Mouse (Mus musculus): ENCODE measurements around the gene Ikzf1. TPM values are rescaled to one million over a fixed set of nuclear protein-coding genes. Genes with fewer than 3 reads are reported as not detected.

Gene Ikzf1
- total and polyA plus RNA-seq, 2 experiments = 1.2 to 3.3 TPM

GRCm38 (mm10) chr11:11695211-11695887, 10.5 kb downstream of the Ikzf1 start:
- Histone ChIP-seq H3K27ac (replicated peaks; ENCODE audit: insufficient read depth, low read depth, low read length) (no peak overlapping the region), H3K79me2 (ENCODE audit: control insufficient read depth, insufficient read depth, low read length) (no peaks in the 10 kb centered on the region), H3K27me3 (ENCODE audit: control insufficient read depth, insufficient read depth, low read length) (peaks cover 2% of the 10 kb centered on the region; the same call in 1 of the 2 replicates), H3K4me1 (ENCODE audit: control insufficient read depth, insufficient read depth, low read length) (no peaks in the 10 kb centered on the region), H3K4me3 (ENCODE audit: insufficient read depth, low read depth, low read length) (no peak overlapping the region), H3K9ac (ENCODE audit: low read depth, low read length) (no peak overlapping the region), H3K36me3 (ENCODE audit: control insufficient read depth, insufficient read depth, low read length) (no peaks in the 10 kb centered on the region)
- no peak for DNase-seq (ENCODE audit: extremely low read depth, low read depth, low spot score)
- no peak for TF ChIP-seq POLR2A (IDR thresholded peaks at IDR 0.05; ENCODE audit: extremely low read depth, insufficient read depth, low read length)
- TF ChIP-seq CTCF (IDR thresholded peaks at IDR 0.05; ENCODE audit: low read depth, low read length) = no peak
- WGBS = 53% methylated on average over 6 of the region's 6 CpGs

- TF ChIP-seq POLR2A (IDR thresholded peaks at IDR 0.05; ENCODE audit: extremely low read depth, insufficient read depth, low read length) (no peak), CTCF (IDR thresholded peaks at IDR 0.05; ENCODE audit: low read depth, low read length) (no peak)
- no peaks in the 10 kb centered on the region for H3K36me3 ChIP-seq (ENCODE audit: control insufficient read depth, insufficient read depth, low read length)
These were observed 11.1 kb downstream of the Ikzf1 start for GRCm38 (mm10) chr11:11695907-11696306.

GRCm38 (mm10) chr11:11696814-11697213, 12.0 kb downstream of the Ikzf1 start:
- DNase-seq (ENCODE audit: extremely low read depth, low read depth, low spot score) = no peak
- Histone ChIP-seq H3K36me3 (ENCODE audit: control insufficient read depth, insufficient read depth, low read length) (no peaks in the 10 kb centered on the region), H3K79me2 (ENCODE audit: control insufficient read depth, insufficient read depth, low read length) (no peaks in the 10 kb centered on the region), H3K4me1 (ENCODE audit: control insufficient read depth, insufficient read depth, low read length) (no peaks in the 10 kb centered on the region), H3K4me3 (ENCODE audit: insufficient read depth, low read depth, low read length) (no peak overlapping the region), H3K27ac (replicated peaks; ENCODE audit: insufficient read depth, low read depth, low read length) (no peak overlapping the region), H3K27me3 (ENCODE audit: control insufficient read depth, insufficient read depth, low read length) (peaks cover 2% of the 10 kb centered on the region; the same call in 1 of the 2 replicates), H3K9ac (ENCODE audit: low read depth, low read length) (no peak overlapping the region)
- 60% methylated on average over 3 of the region's 3 CpGs for WGBS
- TF ChIP-seq CTCF (IDR thresholded peaks at IDR 0.05; ENCODE audit: low read depth, low read length) (no peak), POLR2A (IDR thresholded peaks at IDR 0.05; ENCODE audit: extremely low read depth, insufficient read depth, low read length) (no peak)

More at GRCm38 (mm10) chr11:11695907-11696306, 11.1 kb downstream of the Ikzf1 start:
- no peaks in the 10 kb centered on the region for H3K4me1 ChIP-seq (ENCODE audit: control insufficient read depth, insufficient read depth, low read length)
- H3K79me2 ChIP-seq (ENCODE audit: control insufficient read depth, insufficient read depth, low read length) = no peaks in the 10 kb centered on the region
- peaks cover 2% of the 10 kb centered on the region; the same call in 1 of the 2 replicates for H3K27me3 ChIP-seq (ENCODE audit: control insufficient read depth, insufficient read depth, low read length)
- no peak for DNase-seq (ENCODE audit: extremely low read depth, low read depth, low spot score)
- WGBS = 72% methylated on average over 4 of the region's 4 CpGs
- H3K4me3 ChIP-seq (ENCODE audit: insufficient read depth, low read depth, low read length) = no peak overlapping the region
- H3K27ac ChIP-seq (replicated peaks; ENCODE audit: insufficient read depth, low read depth, low read length) = no peak overlapping the region
- no peak overlapping the region for H3K9ac ChIP-seq (ENCODE audit: low read depth, low read length)

- Histone ChIP-seq H3K27me3 (ENCODE audit: control insufficient read depth, insufficient read depth, low read length) (no peaks in the 10 kb centered on the region), H3K27ac (replicated peaks; ENCODE audit: insufficient read depth, low read depth, low read length) (no peak overlapping the region), H3K79me2 (ENCODE audit: control insufficient read depth, insufficient read depth, low read length) (no peaks in the 10 kb centered on the region), H3K36me3 (ENCODE audit: control insufficient read depth, insufficient read depth, low read length) (no peaks in the 10 kb centered on the region), H3K4me1 (ENCODE audit: control insufficient read depth, insufficient read depth, low read length) (no peaks in the 10 kb centered on the region), H3K4me3 (ENCODE audit: insufficient read depth, low read depth, low read length) (no peak overlapping the region), H3K9ac (ENCODE audit: low read depth, low read length) (no peak overlapping the region)
- TF ChIP-seq CTCF (IDR thresholded peaks at IDR 0.05; ENCODE audit: low read depth, low read length) = no peak
- TF ChIP-seq POLR2A (IDR thresholded peaks at IDR 0.05; ENCODE audit: extremely low read depth, insufficient read depth, low read length) = no peak
- WGBS = 63% methylated on average over 6 of the region's 6 CpGs
- no peak for DNase-seq (ENCODE audit: extremely low read depth, low read depth, low spot score)
These were observed 16.6 kb downstream of the Ikzf1 start for GRCm38 (mm10) chr11:11701378-11701777.

GRCm38 (mm10) chr11:11703776-11704175, 19.0 kb downstream of the Ikzf1 start:
- H3K79me2 ChIP-seq (ENCODE audit: control insufficient read depth, insufficient read depth, low read length) = no peaks in the 10 kb centered on the region
- TF ChIP-seq CTCF (IDR thresholded peaks at IDR 0.05; ENCODE audit: low read depth, low read length) (no peak), POLR2A (IDR thresholded peaks at IDR 0.05; ENCODE audit: extremely low read depth, insufficient read depth, low read length) (no peak)
- no peaks in the 10 kb centered on the region for H3K4me1 ChIP-seq (ENCODE audit: control insufficient read depth, insufficient read depth, low read length)
- no peak overlapping the region for H3K4me3 ChIP-seq (ENCODE audit: insufficient read depth, low read depth, low read length)
- no peak for DNase-seq (ENCODE audit: extremely low read depth, low read depth, low spot score)
- H3K27me3 ChIP-seq (ENCODE audit: control insufficient read depth, insufficient read depth, low read length) = no peaks in the 10 kb centered on the region
- H3K36me3 ChIP-seq (ENCODE audit: control insufficient read depth, insufficient read depth, low read length) = no peaks in the 10 kb centered on the region
- H3K9ac ChIP-seq (ENCODE audit: low read depth, low read length) = no peak overlapping the region
- no peak overlapping the region for H3K27ac ChIP-seq (replicated peaks; ENCODE audit: insufficient read depth, low read depth, low read length)

GRCm38 (mm10) chr11:11708154-11708719, 23.4 kb downstream of the Ikzf1 start:
- TF ChIP-seq CTCF (IDR thresholded peaks at IDR 0.05; ENCODE audit: low read depth, low read length) (no peak), POLR2A (IDR thresholded peaks at IDR 0.05; ENCODE audit: extremely low read depth, insufficient read depth, low read length) (no peak)
- H3K79me2 ChIP-seq (ENCODE audit: control insufficient read depth, insufficient read depth, low read length) = no peaks in the 10 kb centered on the region
- no peaks in the 10 kb centered on the region for H3K4me1 ChIP-seq (ENCODE audit: control insufficient read depth, insufficient read depth, low read length)
- no peak for DNase-seq (ENCODE audit: extremely low read depth, low read depth, low spot score)
- 81% methylated on average over 9 of the region's 9 CpGs for WGBS
- H3K36me3 ChIP-seq (ENCODE audit: control insufficient read depth, insufficient read depth, low read length) = no peaks in the 10 kb centered on the region
- no peaks in the 10 kb centered on the region for H3K27me3 ChIP-seq (ENCODE audit: control insufficient read depth, insufficient read depth, low read length)
- H3K9ac ChIP-seq (ENCODE audit: low read depth, low read length) = no peak overlapping the region
- H3K4me3 ChIP-seq (ENCODE audit: insufficient read depth, low read depth, low read length) = no peak overlapping the region
- H3K27ac ChIP-seq (replicated peaks; ENCODE audit: insufficient read depth, low read depth, low read length) = no peak overlapping the region

Measured in liver, adult 2 months (tissue).